Mouse (Mus musculus) G1E (cell line): ENCODE results near the gene 1700034J05Rik.

ENCODE experiments used
- CTCF ChIP-seq: IDR thresholded peaks from 2 replicates; pipeline ENCODE4 v1.5.1; 2012; ENCODE audit warnings: low read depth, low read length, inconsistent platforms, mixed read lengths
- GATA1 ChIP-seq: IDR thresholded peaks from 2 replicates; pipeline ENCODE4 v1.6.1; 2012; ENCODE audit warnings: borderline replicate concordance, low read length, inconsistent platforms, mixed read lengths
- GATA2 ChIP-seq: IDR thresholded peaks from 2 replicates; pipeline ENCODE4 v1.6.1; 2012; ENCODE audit warnings: low read depth, low read length, inconsistent platforms, borderline replicate concordance
- TAL1 ChIP-seq: conservative IDR thresholded peaks from 2 replicates; pipeline ENCODE4 v1.6.1; 2012; ENCODE audit warnings: low read depth, low read length, inconsistent platforms, mixed read lengths

GRCm38 (mm10) chr6:146909725-146910489 lies 44.3 kb downstream of the 1700034J05Rik start:
- no peak for TF ChIP-seq CTCF
- TF ChIP-seq GATA1 = no peak
- no peak for TF ChIP-seq TAL1
- TF ChIP-seq GATA2 = no peak
